Mouse (Mus musculus) C2C12 (cell line): ENCODE measurements around the gene Magea10. TPM values are rescaled to one million over a fixed set of nuclear protein-coding genes. Genes with fewer than 3 reads are reported as not detected.

Source experiments
- H3K27me3 ChIP-seq: one replicate; pipeline ENCODE4 v1.6.1; 2011; ENCODE audit not compliant: control insufficient read depth, insufficient read depth, insufficient read length
- H3K36me3 ChIP-seq: one replicate; pipeline ENCODE4 v1.6.1; 2011; ENCODE audit not compliant: control insufficient read depth, insufficient read depth
- H3K4me3 ChIP-seq: one replicate; pipeline ENCODE4 v1.5.1; 2011; ENCODE audit warnings: mild to moderate bottlenecking, control low read depth; ENCODE audit not compliant: poor library complexity, insufficient read depth, severe bottlenecking
- H3K79me2 ChIP-seq: one replicate; pipeline ENCODE4 v1.6.1; 2011; ENCODE audit not compliant: control insufficient read depth, insufficient read depth
- H3K79me3 ChIP-seq: one replicate; pipeline ENCODE4 v1.6.1; 2011; ENCODE audit warnings: low read depth, control low read depth
- H3ac ChIP-seq: one replicate; pipeline ENCODE3; 2011; ENCODE audit warnings: low read depth; ENCODE audit not compliant: control insufficient read depth, insufficient read length
- CEBPB ChIP-seq: IDR thresholded peaks from one replicate; pipeline ENCODE4 v1.6.1; 2011; ENCODE audit warnings: low read depth, mild to moderate bottlenecking, control low read depth, moderate library complexity
- CTCF ChIP-seq: IDR thresholded peaks from one replicate; pipeline ENCODE4 v1.5.1; 2011; ENCODE audit not compliant: control insufficient read depth, insufficient read depth, insufficient read length
- FOSL1 ChIP-seq: IDR thresholded peaks from one replicate; pipeline ENCODE4 v1.8.0; 2011; ENCODE audit warnings: mild to moderate bottlenecking, low read length; ENCODE audit not compliant: poor library complexity, insufficient read depth, severe bottlenecking
- MAX ChIP-seq: IDR thresholded peaks from one replicate; pipeline ENCODE4 v1.6.1; 2011; ENCODE audit warnings: mild to moderate bottlenecking, control low read depth
- MYOD1 ChIP-seq: IDR thresholded peaks from one replicate; pipeline ENCODE4 v1.6.1; 2011; ENCODE audit warnings: low read depth; ENCODE audit not compliant: control insufficient read depth, insufficient read length
- MYOG ChIP-seq: IDR thresholded peaks from one replicate; pipeline ENCODE4 v1.6.1; 2011; ENCODE audit not compliant: control insufficient read depth, insufficient read length; ENCODE audit errors: extremely low read depth
- USF1 ChIP-seq: IDR thresholded peaks from one replicate; pipeline ENCODE4 v1.6.1; 2011; ENCODE audit warnings: low read depth, mild to moderate bottlenecking, control low read depth, moderate library complexity
- long read RNA-seq, 2 experiments: library from polyadenylated mRNA; unstranded; transcript quantifications; one replicate each; pipeline ENCODE4 v2.0.0; 2019 to 2020
- polyA plus RNA-seq: library from polyadenylated mRNA; unstranded; fragments of >200 nt; fragmentation: generic; extraction: Trizol; gene quantifications from one replicate; pipeline ENCODE4 v1.2.1, GENCODE M21; 2012; ENCODE audit warnings: missing spikeins

Magea10 gene
- polyA plus RNA-seq: not detected
- long read RNA-seq, experiment 1: 0 reads
- long read RNA-seq, experiment 2: 0 reads

- Histone ChIP-seq H3K79me2 (no peaks in the 10 kb centered on the region), H3K27me3 (no peaks in the 10 kb centered on the region)
Observed at GRCm38 (mm10) chrX:72386758-72387157, at the start of gene Magea10. Magea10 (minus strand) TSS chrX:72386858.

GRCm38 (mm10) chrX:72381972-72382371, 4.7 kb downstream of the Magea10 start:
- H3K4me3 ChIP-seq: no peak overlapping the region
- H3K36me3 ChIP-seq: no peaks in the 10 kb centered on the region
- H3ac ChIP-seq: no peak overlapping the region
- no peaks in the 10 kb centered on the region for H3K79me2 ChIP-seq
- no peaks in the 10 kb centered on the region for H3K27me3 ChIP-seq
- no peaks in the 10 kb centered on the region for H3K79me3 ChIP-seq
- TF ChIP-seq CEBPB (no peak), MYOG (no peak), CTCF (no peak), MYOD1 (no peak), USF1 (no peak), FOSL1 (no peak), MAX (no peak)

More at GRCm38 (mm10) chrX:72386758-72387157, at the start of gene Magea10:
- Histone ChIP-seq H3K36me3 (no peaks in the 10 kb centered on the region), H3K79me3 (no peaks in the 10 kb centered on the region), H3ac (no peak within 1 kb of the TSS), H3K4me3 (no peak within 1 kb of the TSS)
- TF ChIP-seq FOSL1 (no peak), USF1 (no peak), CEBPB (no peak), CTCF (no peak), MYOG (no peak), MAX (no peak), MYOD1 (no peak)

Other genes starting within 250 kb of the Magea10 start
- not detected for gene Magea4, start 164.8 kb downstream of the Magea10 start, polyA plus RNA-seq
- gene Gabre, start 112.1 kb downstream of the Magea10 start, polyA plus RNA-seq: 2.0 TPM